ENCODE assay signal across 28 mouse cellular contexts in the genomic region with DNA sequence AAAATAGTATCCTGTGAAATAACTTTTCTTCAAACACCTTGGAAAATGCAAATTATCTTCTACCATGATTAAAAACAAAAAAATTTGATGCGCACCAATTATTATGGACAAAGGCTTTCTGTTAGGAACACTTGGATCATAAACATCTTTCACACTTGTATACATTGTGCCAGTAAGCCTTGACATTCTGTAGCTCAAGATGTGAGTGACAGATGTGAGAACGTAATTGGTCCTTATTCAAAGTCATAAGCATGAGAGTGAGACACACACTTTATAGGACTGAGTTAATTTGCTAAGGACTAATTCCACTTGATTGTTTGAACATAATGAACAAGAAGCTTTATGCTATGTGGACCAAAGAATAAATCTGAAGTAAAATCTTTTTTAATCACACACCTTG.
A peak's percentile ranks its signal among the peaks of the same experiment; 100 is the strongest.
DNase-seq lines count a peak whose midpoint lies in the region; ATAC-seq and TF ChIP-seq lines count a peak whose summit lies in the region.
"Had no signal": no experiment of that assay in that cellular context is flagged by ENCODE, and none has a peak within 500 bp of the region (broad histone marks: within the 10 kb centered on the region; RNA-seq: fewer than 3 reads in every experiment).

No protein-coding gene starts in this region.

- no peak overlapping the region for H3K4me3 ChIP-seq in forebrain, embryonic 13.5 days
- no peak overlapping the region for H3K4me3 ChIP-seq in forebrain, embryonic 16.5 days (replicated peaks; ENCODE audit: low read length)
- H3K4me3 ChIP-seq in heart, embryonic 11.5 days (ENCODE audit: low read depth, low read length): no peak overlapping the region
- H3K4me3 ChIP-seq: embryonic facial prominence, embryonic 10.5 days; embryonic facial prominence, embryonic 13.5 days; erythroblast, embryonic 14.5 days; gastrocnemius, adult 2 months; heart, embryonic 12.5 days; heart, embryonic 15.5 days; hindbrain, embryonic 15.5 days had no signal

- no peaks in the 10 kb centered on the region for H3K27me3 ChIP-seq in forebrain, embryonic 13.5 days
- no peaks in the 10 kb centered on the region for H3K27me3 ChIP-seq in forebrain, embryonic 16.5 days (replicated peaks; ENCODE audit: control insufficient read depth, insufficient read depth, low read length)
- H3K27me3 ChIP-seq in heart, embryonic 11.5 days (ENCODE audit: control insufficient read depth, insufficient read depth, low read length): no peaks in the 10 kb centered on the region
- H3K27me3 ChIP-seq: embryonic facial prominence, embryonic 13.5 days; heart, embryonic 12.5 days; heart, embryonic 15.5 days; hindbrain, embryonic 15.5 days had no signal

- H3K4me1 ChIP-seq in forebrain, embryonic 13.5 days: no peaks in the 10 kb centered on the region
- no peaks in the 10 kb centered on the region for H3K4me1 ChIP-seq in forebrain, embryonic 16.5 days (replicated peaks; ENCODE audit: control insufficient read depth, insufficient read depth, low read length)
- H3K4me1 ChIP-seq in heart, embryonic 11.5 days (ENCODE audit: control insufficient read depth, insufficient read depth, low read length): no peaks in the 10 kb centered on the region
- H3K4me1 ChIP-seq: embryonic facial prominence, embryonic 10.5 days; embryonic facial prominence, embryonic 13.5 days; heart, embryonic 12.5 days; heart, embryonic 15.5 days; hindbrain, embryonic 15.5 days had no signal

- H3K9ac ChIP-seq in forebrain, embryonic 13.5 days: no peak overlapping the region
- no peak overlapping the region for H3K9ac ChIP-seq in forebrain, embryonic 16.5 days (replicated peaks; ENCODE audit: low read depth, low read length)
- no peak overlapping the region for H3K9ac ChIP-seq in heart, embryonic 11.5 days (ENCODE audit: low read depth, low read length)
- H3K9ac ChIP-seq: embryonic facial prominence, embryonic 13.5 days; heart, embryonic 12.5 days; heart, embryonic 15.5 days; hindbrain, embryonic 15.5 days had no signal

- H3K27ac ChIP-seq in forebrain, embryonic 13.5 days: no peak overlapping the region
- no peak overlapping the region for H3K27ac ChIP-seq in forebrain, embryonic 16.5 days (ENCODE audit: low read length)
- no peak overlapping the region for H3K27ac ChIP-seq in heart, embryonic 11.5 days (ENCODE audit: low read depth, low read length)
- H3K27ac ChIP-seq: embryonic facial prominence, embryonic 10.5 days; embryonic facial prominence, embryonic 13.5 days; gastrocnemius, adult 2 months; heart, embryonic 15.5 days; hindbrain, embryonic 15.5 days had no signal

- H3K4me2 ChIP-seq in forebrain, embryonic 13.5 days: no peak overlapping the region
- no peak overlapping the region for H3K4me2 ChIP-seq in forebrain, embryonic 16.5 days (ENCODE audit: low read length)
- no peak overlapping the region for H3K4me2 ChIP-seq in heart, embryonic 11.5 days
- H3K4me2 ChIP-seq: embryonic facial prominence, embryonic 13.5 days; heart, embryonic 12.5 days; heart, embryonic 15.5 days; hindbrain, embryonic 15.5 days had no signal

- TF ChIP-seq POLR2A in brain, embryonic 14.5 days (IDR thresholded peaks at IDR 0.05; ENCODE audit: borderline replicate concordance, extremely low read depth, insufficient read depth, insufficient read length, poor library complexity, severe bottlenecking): no peak

- no peak for TF ChIP-seq CTCF in brain, embryonic 14.5 days (IDR thresholded peaks at IDR 0.05; ENCODE audit: borderline replicate concordance, extremely low read depth, insufficient read depth, insufficient read length)

- no peaks in the 10 kb centered on the region for H3K36me3 ChIP-seq in forebrain, embryonic 13.5 days (ENCODE audit: poor library complexity, severe bottlenecking)
- no peaks in the 10 kb centered on the region for H3K36me3 ChIP-seq in forebrain, embryonic 16.5 days (ENCODE audit: control insufficient read depth, insufficient read depth)
- H3K36me3 ChIP-seq in heart, embryonic 11.5 days (ENCODE audit: control insufficient read depth, insufficient read depth, low read length): no peaks in the 10 kb centered on the region
- H3K36me3 ChIP-seq: embryonic facial prominence, embryonic 10.5 days; embryonic facial prominence, embryonic 13.5 days; heart, embryonic 12.5 days; heart, embryonic 15.5 days; hindbrain, embryonic 15.5 days had no signal

- no peaks in the 10 kb centered on the region for H3K9me3 ChIP-seq in forebrain, embryonic 13.5 days (replicated peaks)
- no peaks in the 10 kb centered on the region for H3K9me3 ChIP-seq in forebrain, embryonic 16.5 days (ENCODE audit: control insufficient read depth, low read length)
- no peaks in the 10 kb centered on the region for H3K9me3 ChIP-seq in heart, embryonic 11.5 days (replicated peaks; ENCODE audit: control insufficient read depth, low read length)
- H3K9me3 ChIP-seq: embryonic facial prominence, embryonic 10.5 days; embryonic facial prominence, embryonic 13.5 days; heart, embryonic 12.5 days; heart, embryonic 15.5 days; hindbrain, embryonic 15.5 days had no signal

- DNase-seq in brain, embryonic 14.5 days (ENCODE audit: low read depth): peak; percentile 86
- no peak for DNase-seq in adrenal gland, postnatal 25 days
- no peak for DNase-seq in kidney, postnatal 10 days
- DNase-seq: adrenal gland, adult 8-10 months; adrenal gland, postnatal 36 days; cerebellum, adult 11 months; cerebellum, adult 8-10 months; cerebellum, postnatal 10 days; cerebellum, postnatal 36 days; embryo, embryonic 11 days; gastrocnemius, adult 2 months; gastrocnemius, postnatal 14 days; heart, adult 11 months; heart, postnatal 14 days; heart, postnatal 4 days; kidney, adult 2 months had no signal

- 40% methylated on average over 2 of the region's 2 CpGs for WGBS in forebrain, embryonic 13.5 days
- 36% methylated on average over 2 of the region's 2 CpGs for WGBS in forebrain, embryonic 16.5 days
- WGBS in heart, embryonic 11.5 days (ENCODE audit: insufficient replicate concordance): 82% methylated on average over 2 of the region's 2 CpGs

- ATAC-seq in forebrain, embryonic 13.5 days: peak; percentile 88
- peak; percentile 57; the same call in 1 of the 2 replicates for ATAC-seq in forebrain, embryonic 16.5 days
- no peak for ATAC-seq in heart, embryonic 11.5 days (replicated peaks; ENCODE audit: insufficient number of reproducible peaks, low FRiP score, low TSS enrichment)
- ATAC-seq: activated CD4-positive, CD25-positive, alpha-beta regulatory T cell, adult 4 months; CD4-positive, CD25-positive, alpha-beta regulatory T cell, adult 4 months; intestine, postnatal 0 days had no signal
